Mouse (Mus musculus) cerebellum, adult 11 months (tissue): ENCODE results near the gene Rbm4.

Experiments
- DNase-seq: peaks from one replicate; pipeline ENCODE4 v3.0.0; 2022

Rbm4 gene

GRCm38 (mm10) chr19:4739053-4739452 lies 54.6 kb downstream of the Rbm4 start:
- no peak for DNase-seq

GRCm38 (mm10) chr19:4737866-4738265 lies 55.8 kb downstream of the Rbm4 start:
- no peak for DNase-seq
